ENCODE assay signal across 23 mouse cellular contexts in the genomic region with DNA sequence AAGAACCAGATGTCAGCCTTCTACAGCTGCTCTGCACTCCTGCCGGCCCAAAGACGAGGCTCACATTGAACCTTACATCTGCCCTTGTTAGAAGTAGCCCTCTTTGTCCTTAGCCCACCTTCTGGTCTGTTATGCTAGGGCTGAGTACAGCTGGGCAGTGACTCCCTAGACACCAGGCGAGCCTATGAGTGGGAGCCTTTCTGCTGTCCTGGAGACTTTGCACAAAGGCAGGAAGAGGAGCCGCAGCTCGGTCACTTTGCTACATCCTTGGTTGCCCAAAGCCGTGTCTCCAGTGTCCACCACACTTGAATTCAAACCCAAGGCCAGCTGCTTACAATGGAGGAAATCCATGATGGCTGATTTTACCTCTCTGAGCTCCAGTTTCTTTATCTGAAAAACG. TPM values are rescaled to one million over a fixed set of nuclear protein-coding genes. Genes with fewer than 3 reads are reported as not detected.
A peak's percentile ranks its signal among the peaks of the same experiment; 100 is the strongest.
DNase-seq lines count a peak whose midpoint lies in the region; ATAC-seq and TF ChIP-seq lines count a peak whose summit lies in the region.
"Had no signal": no experiment of that assay in that cellular context is flagged by ENCODE, and none has a peak within 500 bp of the region (broad histone marks: within the 10 kb centered on the region; RNA-seq: fewer than 3 reads in every experiment).

No protein-coding gene starts in this region.

- H3K27ac ChIP-seq in cerebellum, adult 2 months (ENCODE audit: insufficient read depth, low read length), result peak overlapping the region; percentile 63; the same call in 1 of the 2 replicates
- peak overlapping the region; percentile 100 for H3K27ac ChIP-seq in heart, embryonic 15.5 days
- peak overlapping the region; percentile 31; the same call in 1 of the 2 replicates for H3K27ac ChIP-seq in kidney, postnatal 0 days
- no peak overlapping the region for H3K27ac ChIP-seq in kidney, embryonic 14.5 days (ENCODE audit: low read depth, low read length)
- H3K27ac ChIP-seq in lung, postnatal 0 days (ENCODE audit: low read length), result peak overlapping the region; percentile 86
- H3K27ac ChIP-seq: midbrain, embryonic 15.5 days; neural tube, embryonic 13.5 days had no signal

- H3K27me3 ChIP-seq in cerebellum, adult 2 months (ENCODE audit: control insufficient read depth, insufficient read depth, low read length), result no peaks in the 10 kb centered on the region
- H3K27me3 ChIP-seq in heart, embryonic 15.5 days, result no peaks in the 10 kb centered on the region
- no peaks in the 10 kb centered on the region for H3K27me3 ChIP-seq in kidney, postnatal 0 days (ENCODE audit: insufficient read depth, low read length)
- no peaks in the 10 kb centered on the region for H3K27me3 ChIP-seq in kidney, embryonic 14.5 days (ENCODE audit: control insufficient read depth, insufficient read depth, low read length)
- H3K27me3 ChIP-seq in lung, postnatal 0 days (replicated peaks; ENCODE audit: insufficient read depth, low read length), result no peaks in the 10 kb centered on the region
- H3K27me3 ChIP-seq: embryonic facial prominence, embryonic 15.5 days; hindbrain, embryonic 12.5 days; midbrain, embryonic 15.5 days; neural tube, embryonic 13.5 days had no signal

- no peak overlapping the region for H3K4me2 ChIP-seq in heart, embryonic 15.5 days
- no peak overlapping the region for H3K4me2 ChIP-seq in kidney, postnatal 0 days (ENCODE audit: low read length)
- H3K4me2 ChIP-seq in kidney, embryonic 14.5 days (replicated peaks; ENCODE audit: low read depth, low read length), result no peak overlapping the region
- H3K4me2 ChIP-seq in lung, postnatal 0 days (replicated peaks; ENCODE audit: low read depth, low read length), result no peak overlapping the region
- H3K4me2 ChIP-seq: embryonic facial prominence, embryonic 15.5 days; hindbrain, embryonic 12.5 days; midbrain, embryonic 15.5 days; neural tube, embryonic 13.5 days had no signal

- peaks cover 29% of the 10 kb centered on the region for H3K4me1 ChIP-seq in cerebellum, adult 2 months (ENCODE audit: control insufficient read depth, insufficient read depth, low read length)
- H3K4me1 ChIP-seq in heart, embryonic 15.5 days (replicated peaks), result peaks cover 49% of the 10 kb centered on the region
- peaks cover 27% of the 10 kb centered on the region for H3K4me1 ChIP-seq in kidney, postnatal 0 days (replicated peaks; ENCODE audit: insufficient read depth, low read length)
- H3K4me1 ChIP-seq in kidney, embryonic 14.5 days (ENCODE audit: control insufficient read depth, insufficient read depth, low read length), result peaks cover 26% of the 10 kb centered on the region
- H3K4me1 ChIP-seq in lung, postnatal 0 days (ENCODE audit: insufficient read depth, low read depth, low read length), result peaks cover 23% of the 10 kb centered on the region

- 0 out of 2 replicates have a peak, but pooled peaks cover 7% of the 10 kb centered on the region for H3K9me3 ChIP-seq in heart, embryonic 15.5 days (replicated peaks)
- no peaks in the 10 kb centered on the region for H3K9me3 ChIP-seq in kidney, postnatal 0 days (replicated peaks; ENCODE audit: low read length)
- H3K9me3 ChIP-seq in kidney, embryonic 14.5 days (ENCODE audit: control insufficient read depth, low read length), result peaks cover 6% of the 10 kb centered on the region; the same call in 1 of the 2 replicates
- no peaks in the 10 kb centered on the region for H3K9me3 ChIP-seq in lung, postnatal 0 days (ENCODE audit: low read length)
- H3K9me3 ChIP-seq: hindbrain, embryonic 12.5 days; midbrain, embryonic 15.5 days; neural tube, embryonic 13.5 days had no signal

- no peak overlapping the region for H3K9ac ChIP-seq in heart, embryonic 15.5 days
- H3K9ac ChIP-seq in kidney, postnatal 0 days (ENCODE audit: low read depth, low read length), result no peak overlapping the region
- no peak overlapping the region for H3K9ac ChIP-seq in kidney, embryonic 14.5 days (ENCODE audit: low read depth, low read length)
- no peak overlapping the region for H3K9ac ChIP-seq in lung, postnatal 0 days (replicated peaks; ENCODE audit: low read depth)
- H3K9ac ChIP-seq: embryonic facial prominence, embryonic 15.5 days; hindbrain, embryonic 12.5 days; midbrain, embryonic 15.5 days; neural tube, embryonic 13.5 days had no signal

- peaks cover 26% of the 10 kb centered on the region for H3K36me3 ChIP-seq in heart, embryonic 15.5 days
- H3K36me3 ChIP-seq in kidney, postnatal 0 days (ENCODE audit: insufficient read depth, low read length), result peaks cover 22% of the 10 kb centered on the region
- H3K36me3 ChIP-seq in kidney, embryonic 14.5 days (ENCODE audit: control insufficient read depth, insufficient read depth, low read length), result peaks cover 53% of the 10 kb centered on the region
- H3K36me3 ChIP-seq in lung, postnatal 0 days (ENCODE audit: insufficient read depth, low read length), result peaks cover 22% of the 10 kb centered on the region; the same call in 1 of the 2 replicates

- H3K4me3 ChIP-seq in cerebellum, adult 2 months (replicated peaks; ENCODE audit: insufficient read depth, low read depth, low read length), result no peak overlapping the region
- no peak overlapping the region for H3K4me3 ChIP-seq in heart, embryonic 15.5 days
- no peak overlapping the region for H3K4me3 ChIP-seq in kidney, postnatal 0 days (replicated peaks; ENCODE audit: low read depth, low read length)
- H3K4me3 ChIP-seq in kidney, embryonic 14.5 days (ENCODE audit: low read length), result no peak overlapping the region
- H3K4me3 ChIP-seq in lung, postnatal 0 days (ENCODE audit: low read depth, low read length), result no peak overlapping the region
- H3K4me3 ChIP-seq: embryonic facial prominence, embryonic 15.5 days; hindbrain, embryonic 12.5 days; left cerebral cortex, adult 2 months; midbrain, embryonic 15.5 days; myocyte; neural tube, embryonic 13.5 days had no signal

- TF ChIP-seq POLR2A in cerebellum, adult 2 months (IDR thresholded peaks at IDR 0.05; ENCODE audit: borderline replicate concordance, insufficient read depth, low read length), result no peak

- ATAC-seq in heart, embryonic 15.5 days (replicated peaks; ENCODE audit: insufficient number of reproducible peaks, insufficient read depth, low FRiP score, low read depth), result no peak
- ATAC-seq in kidney, postnatal 0 days (replicated peaks; ENCODE audit: low FRiP score, low read depth), result no peak
- ATAC-seq in kidney, embryonic 14.5 days (ENCODE audit: low FRiP score, low TSS enrichment), result no peak
- no peak for ATAC-seq in lung, postnatal 0 days
- ATAC-seq: forebrain, embryonic 14.5 days; intestine, postnatal 0 days; midbrain, embryonic 15.5 days had no signal

- 72% methylated on average over 7 of the region's 7 CpGs for WGBS in cerebellum, adult 2 months
- 91% methylated on average over 7 of the region's 7 CpGs for WGBS in heart, embryonic 15.5 days
- WGBS in kidney, postnatal 0 days, result 83% methylated on average over 7 of the region's 7 CpGs
- WGBS in kidney, embryonic 14.5 days, result 85% methylated on average over 7 of the region's 7 CpGs
- 85% methylated on average over 7 of the region's 7 CpGs for WGBS in lung, postnatal 0 days

- no peak for DNase-seq in cerebellum, adult 2 months
- DNase-seq in cerebellum, adult 18-20 months, result no peak
- no peak for DNase-seq in heart, adult 18-20 months
- no peak for DNase-seq in kidney, postnatal 0 days (ENCODE audit: low spot score)
- no peak for DNase-seq in lung, postnatal 0 days (ENCODE audit: low spot score)
- no peak for DNase-seq in lung, postnatal 10 days
- DNase-seq: adrenal gland, postnatal 10 days; cerebellum, adult 9-10 months; kidney, postnatal 4 days; layer of hippocampus, adult 9-11 months; lung, postnatal 4 days; right cerebral cortex, postnatal 4 days; thymus, postnatal 25 days had no signal

- no peak for TF ChIP-seq CTCF in cerebellum, adult 2 months (IDR thresholded peaks at IDR 0.05; ENCODE audit: borderline replicate concordance, insufficient read depth, low read depth, low read length)
- no peak for TF ChIP-seq CTCF in kidney, postnatal 0 days (IDR thresholded peaks at IDR 0.05; ENCODE audit: low read depth)
- TF ChIP-seq CTCF in lung, postnatal 0 days (IDR thresholded peaks at IDR 0.05), result no peak

- TF ChIP-seq EP300 in lung, postnatal 0 days (IDR thresholded peaks at IDR 0.05), result no peak

RNA-seq across cellular contexts. Expression of a gene that starts 25.6 kb away (rescaled TPM):
- polyA plus RNA-seq in cerebellum, adult 2 months (2012; rRNA removed), result 5.1 and 7.5 TPM in 2 replicates
- 1.7 and 2.0 TPM in 2 replicates for polyA plus RNA-seq in heart, embryonic 15.5 days (2015; fragmentation: Nextera tagmentation; extraction: Ambion mirVana)
- 1 to 10 TPM; 2.6 to 3.2 TPM for total RNA-seq in heart, adult 18-20 months (2021)
- 3.5 and 8.1 TPM in 2 replicates for polyA plus RNA-seq in kidney, postnatal 0 days (2015; fragmentation: Nextera tagmentation; extraction: Ambion mirVana)
- polyA plus RNA-seq in kidney, embryonic 14.5 days (2014; fragmentation: Nextera tagmentation; extraction: Ambion mirVana), result 5.5 and 7.2 TPM in 2 replicates
- polyA plus RNA-seq in lung, postnatal 0 days (2015; fragmentation: Nextera tagmentation; extraction: Ambion mirVana), result 3.6 and 4.0 TPM in 2 replicates

RNA-seq across cellular contexts. Expression of a gene that starts 32.5 kb away (rescaled TPM):
- polyA plus RNA-seq in cerebellum, adult 2 months (2012; rRNA removed), result 204 and 207 TPM in 2 replicates
- 102 and 119 TPM in 2 replicates for polyA plus RNA-seq in heart, embryonic 15.5 days (2015; fragmentation: Nextera tagmentation; extraction: Ambion mirVana)
- total RNA-seq in heart, adult 18-20 months (2021), result 10 to 100 TPM; 81.6 to 96.7 TPM
- polyA plus RNA-seq in kidney, postnatal 0 days (2015; fragmentation: Nextera tagmentation; extraction: Ambion mirVana), result 131 and 142 TPM in 2 replicates
- polyA plus RNA-seq in kidney, embryonic 14.5 days (2014; fragmentation: Nextera tagmentation; extraction: Ambion mirVana), result 92.3 and 96.0 TPM in 2 replicates
- polyA plus RNA-seq in lung, postnatal 0 days (2015; fragmentation: Nextera tagmentation; extraction: Ambion mirVana), result 88.0 and 93.3 TPM in 2 replicates

RNA-seq across cellular contexts. Expression of a gene that starts 32.8 kb away (rescaled TPM):
- polyA plus RNA-seq in cerebellum, adult 2 months (2012; rRNA removed), result 50.9 and 52.1 TPM in 2 replicates
- polyA plus RNA-seq in heart, embryonic 15.5 days (2015; fragmentation: Nextera tagmentation; extraction: Ambion mirVana), result 108 and 109 TPM in 2 replicates
- total RNA-seq in heart, adult 18-20 months (2021), result 100 to 1,000 TPM; 507 to 509 TPM
- 42.9 and 49.2 TPM in 2 replicates for polyA plus RNA-seq in kidney, postnatal 0 days (2015; fragmentation: Nextera tagmentation; extraction: Ambion mirVana)
- polyA plus RNA-seq in kidney, embryonic 14.5 days (2014; fragmentation: Nextera tagmentation; extraction: Ambion mirVana), result 21.4 and 30.6 TPM in 2 replicates
- 36.5 and 37.4 TPM in 2 replicates for polyA plus RNA-seq in lung, postnatal 0 days (2015; fragmentation: Nextera tagmentation; extraction: Ambion mirVana)

RNA-seq across cellular contexts. Expression of a gene that starts 56.3 kb away (rescaled TPM):
- 50.5 and 55.9 TPM in 2 replicates for polyA plus RNA-seq in cerebellum, adult 2 months (2012; rRNA removed)
- polyA plus RNA-seq in heart, embryonic 15.5 days (2015; fragmentation: Nextera tagmentation; extraction: Ambion mirVana), result 19.5 and 25.2 TPM in 2 replicates
- 1 to 10 TPM; 6.4 to 7.8 TPM for total RNA-seq in heart, adult 18-20 months (2021)
- 23.4 and 24.5 TPM in 2 replicates for polyA plus RNA-seq in kidney, postnatal 0 days (2015; fragmentation: Nextera tagmentation; extraction: Ambion mirVana)
- polyA plus RNA-seq in kidney, embryonic 14.5 days (2014; fragmentation: Nextera tagmentation; extraction: Ambion mirVana), result 31.0 and 34.7 TPM in 2 replicates
- polyA plus RNA-seq in lung, postnatal 0 days (2015; fragmentation: Nextera tagmentation; extraction: Ambion mirVana), result 25.0 and 26.1 TPM in 2 replicates
